Mouse (Mus musculus) NIH3T3 (cell line): Measurements from ENCODE around the gene Ptprs.

ENCODE experiments used
- DNase-seq: peaks from one replicate; pipeline ENCODE4 v3.0.0-alpha.2; 2012; ENCODE audit warnings: low read depth

The Ptprs gene

GRCm38 (mm10) chr17:56490438-56491152 lies 14.3 kb upstream of the Ptprs start:
- DNase-seq = peak; percentile 77

GRCm38 (mm10) chr17:56488028-56488427 lies 11.7 kb upstream of the Ptprs start:
- no peak for DNase-seq

- DNase-seq = peak; percentile 83
These were observed 11.2 kb upstream of the Ptprs start for GRCm38 (mm10) chr17:56487441-56487888.

- no peak for DNase-seq
These were observed 9.6 kb upstream of the Ptprs start for GRCm38 (mm10) chr17:56485926-56486325.

GRCm38 (mm10) chr17:56485118-56485517 lies 8.8 kb upstream of the Ptprs start:
- no peak for DNase-seq

GRCm38 (mm10) chr17:56482671-56483070 lies 6.4 kb upstream of the Ptprs start:
- no peak for DNase-seq

- peak; percentile 93 for DNase-seq
These were observed 3.1 kb upstream of the Ptprs start for GRCm38 (mm10) chr17:56479358-56479757.

- DNase-seq = peak; percentile 81
These were observed 1.9 kb upstream of the Ptprs start for GRCm38 (mm10) chr17:56478191-56478611.

GRCm38 (mm10) chr17:56477191-56477818 lies 1.0 kb upstream of the Ptprs start:
- no peak for DNase-seq

- DNase-seq = peak; percentile 38
These were observed 490 bp downstream of the Ptprs start for GRCm38 (mm10) chr17:56475584-56476401.

- peak; percentile 23 for DNase-seq
These were observed 1.3 kb downstream of the Ptprs start for GRCm38 (mm10) chr17:56474831-56475581.

GRCm38 (mm10) chr17:56474311-56474830 lies 1.9 kb downstream of the Ptprs start:
- DNase-seq = no peak

- DNase-seq = no peak
These were observed 2.7 kb downstream of the Ptprs start for GRCm38 (mm10) chr17:56473611-56473905.

- DNase-seq = peak; percentile 72
These were observed 3.3 kb downstream of the Ptprs start for GRCm38 (mm10) chr17:56472733-56473610.

GRCm38 (mm10) chr17:56472121-56472520 lies 4.2 kb downstream of the Ptprs start:
- peak; percentile 32 for DNase-seq

- no peak for DNase-seq
These were observed 5.1 kb downstream of the Ptprs start for GRCm38 (mm10) chr17:56471136-56471535.

GRCm38 (mm10) chr17:56470571-56470970 lies 5.7 kb downstream of the Ptprs start:
- DNase-seq = no peak

- no peak for DNase-seq
These were observed 6.3 kb downstream of the Ptprs start for GRCm38 (mm10) chr17:56470001-56470436.

- DNase-seq = no peak
These were observed 7.0 kb downstream of the Ptprs start for GRCm38 (mm10) chr17:56469275-56469674.

- no peak for DNase-seq
These were observed 7.4 kb downstream of the Ptprs start for GRCm38 (mm10) chr17:56468870-56469269.

- no peak for DNase-seq
These were observed 7.9 kb downstream of the Ptprs start for GRCm38 (mm10) chr17:56468380-56468779.
